Mouse (Mus musculus) hindbrain, embryonic 16.5 days (tissue): ENCODE results near the gene Dcakd. TPM values are rescaled to one million over a fixed set of nuclear protein-coding genes. Genes with fewer than 3 reads are reported as not detected.

Experiments
- ATAC-seq: fragments of 200-750 bp; cut with Nextera tagmentation; 2 replicates; pipeline ENCODE4 v1.8.0; 2017; ENCODE audit warnings: moderate TSS enrichment, moderate library complexity
- H3K27ac ChIP-seq: fragments of 300-500 bp; sonication (generic); 2 replicates; pipeline ENCODE4 v1.5.1; 2014; ENCODE audit warnings: low read depth, mild to moderate bottlenecking, control low read depth, low read length, moderate library complexity
- H3K27me3 ChIP-seq: fragments of 300-500 bp; sonication (generic); replicated peaks from 2 replicates; pipeline ENCODE4 v1.6.1; 2014; ENCODE audit warnings: low read length; ENCODE audit not compliant: control insufficient read depth, insufficient read depth
- H3K36me3 ChIP-seq: fragments of 300-500 bp; sonication (generic); 2 replicates; pipeline ENCODE4 v1.6.1; 2014; ENCODE audit warnings: mild to moderate bottlenecking, low read length, moderate library complexity, mixed read lengths; ENCODE audit not compliant: control insufficient read depth, insufficient read depth
- H3K4me1 ChIP-seq: fragments of 300-500 bp; sonication (generic); 2 replicates; pipeline ENCODE4 v1.6.1; 2014; ENCODE audit warnings: low read depth, low read length; ENCODE audit not compliant: control insufficient read depth, insufficient read depth
- H3K4me2 ChIP-seq: fragments of 300-500 bp; sonication (generic); 2 replicates; pipeline ENCODE4 v1.6.1; 2014; ENCODE audit warnings: mild to moderate bottlenecking, low read length, control low read depth, moderate library complexity
- H3K4me3 ChIP-seq: fragments of 300-500 bp; sonication (generic); 2 replicates; pipeline ENCODE4 v1.5.1; 2014; ENCODE audit warnings: mild to moderate bottlenecking, low read length, control low read depth, moderate library complexity
- H3K9ac ChIP-seq: fragments of 300-500 bp; sonication (generic); 2 replicates; pipeline ENCODE4 v1.6.1; 2014; ENCODE audit warnings: low read depth, mild to moderate bottlenecking, control low read depth, low read length, moderate library complexity
- H3K9me3 ChIP-seq: fragments of 300-500 bp; sonication (generic); 2 replicates; pipeline ENCODE4 v1.6.1; 2014; ENCODE audit warnings: mild to moderate bottlenecking, low read length, moderate library complexity; ENCODE audit not compliant: control insufficient read depth
- whole genome bisulfite sequencing: fragments of 180-500 bp; shearing (Covaris S2); extraction: QIAGEN DNeasy Blood & Tissue Kit; methylation state at CpG from one replicate; pipeline ENCODE4 v1.1.7; 2014; 5-methylcytosine and 5-hydroxymethylcytosine counted together
- polyA plus RNA-seq: library from polyadenylated mRNA; unstranded; fragments of >200 nt; fragmentation: Nextera tagmentation; extraction: Ambion mirVana; gene quantifications from 2 replicates; pipeline ENCODE4 v1.2.1, GENCODE M21; 2015

Gene Dcakd
- polyA plus RNA-seq = 132 and 192 TPM in 2 replicates

DNA sequence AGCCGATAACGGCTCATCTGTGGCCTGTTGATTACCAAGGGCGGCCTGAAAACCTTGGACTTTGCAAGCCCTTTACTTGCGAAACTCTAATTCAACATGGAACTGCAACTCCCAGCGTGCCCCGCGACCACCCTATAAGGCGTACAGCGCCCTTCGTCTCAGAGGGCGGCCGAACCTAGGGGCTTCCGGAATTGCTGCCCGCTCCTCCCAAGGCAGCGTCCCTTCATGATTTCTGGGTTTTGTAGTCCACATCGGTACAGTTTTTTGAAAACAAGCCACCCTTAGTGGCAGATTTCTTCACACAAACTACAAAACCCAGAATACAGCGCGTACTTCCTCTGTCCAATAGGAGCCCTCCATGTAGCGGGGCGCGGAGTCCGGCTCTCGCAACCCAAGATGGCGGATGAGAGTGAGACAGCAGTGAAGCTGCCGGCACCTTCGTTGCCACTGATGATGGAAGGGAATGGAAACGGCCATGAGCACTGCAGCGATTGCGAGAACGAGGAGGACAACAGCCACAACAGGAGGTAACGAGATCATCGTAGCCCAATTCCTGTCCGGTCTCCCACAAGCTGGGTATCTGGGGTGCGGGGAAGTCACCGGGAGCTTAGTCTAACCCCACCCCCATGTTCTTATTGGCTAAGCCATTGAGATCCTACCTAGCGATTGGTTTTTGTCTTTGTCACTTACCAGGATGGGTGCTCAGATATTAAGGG lies at the start of gene Dcakd, which contains the start of gene Nmt1:
Dcakd (minus strand) TSS at position 158 of the 716 bp plus-strand sequence.
Nmt1 (plus strand) TSS at position 15 of the 716 bp plus-strand sequence.
- peak within 1 kb of the TSS; percentile 74 for H3K4me3 ChIP-seq
- H3K9ac ChIP-seq = peak within 1 kb of the TSS; percentile 76
- under 1% methylated on average over 36 of the region's 36 CpGs for WGBS
- H3K36me3 ChIP-seq = no peaks in the 10 kb centered on the region
- ATAC-seq = peak; percentile 99
- peak within 1 kb of the TSS; percentile 82 for H3K4me2 ChIP-seq
- H3K4me1 ChIP-seq = peaks cover 15% of the 10 kb centered on the region
- peak within 1 kb of the TSS; percentile 83 for H3K27ac ChIP-seq
- no peaks in the 10 kb centered on the region for H3K9me3 ChIP-seq
- H3K27me3 ChIP-seq = no peaks in the 10 kb centered on the region

GRCm38 (mm10) chr11:103076581-103076980 lies 48.4 kb upstream of the Dcakd start:
- WGBS = 86% methylated on average over 8 of the region's 8 CpGs
- H3K4me1 ChIP-seq = peaks cover 10% of the 10 kb centered on the region
- H3K9me3 ChIP-seq = no peaks in the 10 kb centered on the region
- no peak for ATAC-seq
- no peak overlapping the region for H3K9ac ChIP-seq
- peaks cover 9% of the 10 kb centered on the region; the same call in 1 of the 2 replicates for H3K27me3 ChIP-seq
- H3K4me3 ChIP-seq = no peak overlapping the region
- H3K27ac ChIP-seq = no peak overlapping the region
- H3K36me3 ChIP-seq = no peaks in the 10 kb centered on the region
- H3K4me2 ChIP-seq = no peak overlapping the region

DNA sequence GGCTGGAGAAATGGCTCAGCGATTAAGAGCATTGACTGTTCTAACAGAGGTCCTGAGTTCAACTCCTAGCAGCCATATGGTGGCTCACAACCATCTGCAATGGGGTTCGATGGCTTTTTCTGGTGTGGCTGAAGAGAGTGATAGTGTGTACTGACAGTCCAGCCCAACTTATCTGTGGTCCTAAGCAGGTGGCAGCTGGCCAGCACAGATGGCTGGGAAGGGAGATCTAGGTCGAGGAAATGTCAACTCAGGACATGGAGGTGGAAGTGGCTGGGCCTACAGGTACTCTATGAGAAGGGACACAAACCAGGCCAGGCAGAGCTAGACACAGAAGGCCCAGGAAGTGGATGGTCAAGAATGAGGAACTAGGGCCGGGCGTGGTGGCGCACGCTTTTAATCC lies 47.9 kb upstream of the Dcakd start:
- no peak overlapping the region for H3K4me3 ChIP-seq
- 90% methylated on average over 7 of the region's 7 CpGs for WGBS
- peaks cover 10% of the 10 kb centered on the region for H3K4me1 ChIP-seq
- H3K4me2 ChIP-seq = no peak overlapping the region
- ATAC-seq = no peak
- no peak overlapping the region for H3K9ac ChIP-seq
- H3K36me3 ChIP-seq = no peaks in the 10 kb centered on the region
- peaks cover 5% of the 10 kb centered on the region; the same call in 1 of the 2 replicates for H3K27me3 ChIP-seq
- H3K9me3 ChIP-seq = no peaks in the 10 kb centered on the region
- H3K27ac ChIP-seq = no peak overlapping the region

DNA sequence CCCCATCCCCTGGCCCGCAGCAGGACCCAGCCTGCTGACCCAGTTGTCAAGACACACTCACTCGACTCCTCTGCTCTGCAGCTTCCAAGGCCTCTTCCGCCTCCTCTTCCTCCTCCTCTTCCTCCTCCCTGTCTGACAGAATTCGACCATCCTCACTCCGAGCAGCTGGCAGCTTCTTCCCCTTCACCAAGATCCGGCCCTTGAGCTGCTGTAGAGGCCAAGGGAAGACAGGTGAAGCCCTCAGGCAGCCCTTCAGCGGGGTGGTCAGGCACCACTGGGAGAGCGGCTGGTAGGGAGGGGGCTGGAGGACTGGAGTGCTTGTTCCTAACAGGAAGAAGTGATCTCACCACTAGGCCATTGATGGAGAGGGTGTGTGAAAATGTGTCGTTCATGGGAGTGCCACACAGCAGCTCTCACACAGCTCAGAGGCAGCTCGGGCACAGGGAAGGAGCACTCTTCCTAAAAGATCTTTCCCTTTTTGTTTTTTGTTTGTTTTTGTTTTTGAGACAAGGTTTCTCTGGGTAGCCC lies 46.7 kb upstream of the Dcakd start:
- peaks cover 1% of the 10 kb centered on the region; the same call in 1 of the 2 replicates for H3K27me3 ChIP-seq
- ATAC-seq = no peak
- H3K9ac ChIP-seq = no peak overlapping the region
- no peak overlapping the region for H3K4me3 ChIP-seq
- 30% methylated on average over 8 of the region's 10 CpGs for WGBS
- no peak overlapping the region for H3K4me2 ChIP-seq
- H3K36me3 ChIP-seq = no peaks in the 10 kb centered on the region
- no peaks in the 10 kb centered on the region for H3K4me1 ChIP-seq
- no peaks in the 10 kb centered on the region for H3K9me3 ChIP-seq
- no peak overlapping the region for H3K27ac ChIP-seq

DNA sequence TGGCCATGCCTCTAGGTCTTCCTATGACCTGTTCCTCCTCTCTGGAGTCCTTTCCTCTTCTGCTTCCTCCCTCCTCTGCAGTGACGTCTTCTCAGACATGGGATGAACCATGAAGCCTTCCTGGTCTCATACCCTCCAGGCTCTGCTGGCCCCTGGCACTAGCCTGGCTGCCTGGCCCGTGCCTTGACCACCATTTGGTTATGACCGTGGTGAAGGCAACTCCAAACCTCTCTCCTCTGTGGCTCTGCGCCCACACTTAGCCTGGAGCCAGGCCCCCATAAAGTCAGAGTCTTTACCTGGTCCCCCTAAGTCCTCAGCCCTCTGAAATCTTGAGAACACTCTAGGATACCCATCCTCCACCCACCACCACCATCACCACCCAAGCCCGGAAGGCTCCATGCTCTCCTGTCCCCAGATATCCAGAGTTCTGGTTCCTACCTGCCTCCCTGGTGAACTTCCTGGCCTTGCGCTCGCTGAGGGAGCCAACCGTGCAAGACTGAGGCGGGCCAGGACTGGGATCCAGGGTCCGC lies 46.1 kb upstream of the Dcakd start:
- no peak for ATAC-seq
- Histone ChIP-seq H3K9ac (no peak overlapping the region), H3K4me2 (no peak overlapping the region), H3K4me3 (no peak overlapping the region), H3K36me3 (no peaks in the 10 kb centered on the region; the same call in 1 of the 2 replicates), H3K27ac (no peak overlapping the region), H3K9me3 (no peaks in the 10 kb centered on the region), H3K27me3 (no peaks in the 10 kb centered on the region), H3K4me1 (no peaks in the 10 kb centered on the region)
- WGBS = 63% methylated on average over 10 of the region's 10 CpGs

DNA sequence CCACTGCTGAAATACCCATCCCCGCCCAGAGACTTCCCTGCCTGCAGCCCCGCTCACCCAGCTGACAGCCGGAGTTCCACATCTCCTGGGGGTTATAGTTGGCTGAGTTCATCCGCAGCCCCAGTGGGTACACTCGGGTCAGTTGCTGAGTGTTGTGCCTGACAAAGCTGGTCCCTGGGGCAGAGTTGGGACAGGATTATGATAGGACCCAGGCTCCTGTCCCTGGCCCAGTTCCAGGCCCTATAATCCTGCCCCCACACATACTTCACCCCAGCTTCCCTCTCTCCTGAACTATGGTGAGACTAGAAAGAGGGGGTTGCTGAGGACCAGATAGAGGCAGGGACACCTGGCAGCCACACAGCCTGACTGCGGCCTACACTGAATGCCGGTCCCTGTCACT lies 45.5 kb upstream of the Dcakd start:
- Histone ChIP-seq H3K36me3 (peaks cover 3% of the 10 kb centered on the region), H3K9ac (no peak overlapping the region), H3K9me3 (no peaks in the 10 kb centered on the region), H3K27me3 (no peaks in the 10 kb centered on the region), H3K4me2 (no peak overlapping the region), H3K4me1 (no peaks in the 10 kb centered on the region), H3K27ac (no peak overlapping the region), H3K4me3 (no peak overlapping the region)
- 81% methylated on average over 7 of the region's 7 CpGs for WGBS
- ATAC-seq = no peak

DNA sequence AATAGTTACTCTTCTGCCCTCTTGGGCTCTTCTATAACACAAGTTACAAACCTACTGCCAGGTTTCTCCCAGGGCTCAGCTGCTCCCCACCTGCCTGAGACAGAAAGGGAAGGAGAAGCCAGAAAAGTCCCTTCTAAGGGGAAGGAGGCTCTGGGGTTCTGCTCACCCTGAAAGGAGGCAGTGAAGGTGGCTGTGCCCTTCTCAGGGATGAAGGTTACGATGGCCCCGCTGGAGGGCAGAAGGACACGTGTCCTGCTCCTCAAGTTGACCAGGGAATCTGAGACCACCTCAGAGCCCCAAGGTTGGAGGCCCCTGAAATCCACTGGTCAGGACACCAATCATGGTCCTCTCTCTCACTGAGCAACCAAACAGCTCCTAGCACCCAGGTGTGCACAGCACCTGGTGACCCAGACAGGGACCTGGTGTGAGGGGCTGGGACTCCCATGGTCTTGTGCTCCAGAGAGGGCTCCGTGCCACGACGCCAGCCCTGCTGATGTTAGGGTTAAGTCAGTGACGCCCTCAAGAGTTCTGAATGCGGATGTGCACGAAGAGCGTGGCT lies 42.3 kb upstream of the Dcakd start:
- Histone ChIP-seq H3K27me3 (no peaks in the 10 kb centered on the region), H3K4me2 (no peak overlapping the region), H3K9ac (no peak overlapping the region), H3K9me3 (no peaks in the 10 kb centered on the region), H3K27ac (no peak overlapping the region), H3K36me3 (peaks cover 19% of the 10 kb centered on the region), H3K4me3 (no peak overlapping the region), H3K4me1 (no peaks in the 10 kb centered on the region)
- no peak for ATAC-seq
- WGBS = 92% methylated on average over 10 of the region's 10 CpGs

DNA sequence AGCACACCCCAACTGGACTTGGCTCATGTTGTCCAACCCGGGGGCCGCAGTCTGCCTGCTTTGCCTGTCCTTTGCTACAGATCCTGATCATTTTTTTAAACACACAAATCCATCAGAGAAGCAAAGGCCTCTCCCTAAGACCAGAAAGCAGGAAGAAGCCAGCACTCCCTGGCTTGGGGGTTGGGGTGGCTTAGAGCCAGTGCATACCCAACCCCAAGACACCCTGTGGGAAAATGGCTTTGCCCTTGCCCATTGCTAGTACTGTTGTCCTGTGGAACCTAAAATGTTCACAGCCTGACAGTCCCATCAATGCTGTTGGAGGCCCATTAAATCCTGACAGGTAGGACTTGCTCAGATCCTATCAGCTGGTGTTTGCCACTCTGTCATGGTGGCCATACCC lies 41.6 kb upstream of the Dcakd start:
- Histone ChIP-seq H3K4me3 (no peak overlapping the region), H3K36me3 (peaks cover 23% of the 10 kb centered on the region), H3K27me3 (no peaks in the 10 kb centered on the region), H3K4me1 (no peaks in the 10 kb centered on the region), H3K4me2 (no peak overlapping the region), H3K27ac (no peak overlapping the region), H3K9ac (no peak overlapping the region), H3K9me3 (no peaks in the 10 kb centered on the region)
- no peak for ATAC-seq
- 97% methylated on average over 2 of the region's 2 CpGs for WGBS

DNA sequence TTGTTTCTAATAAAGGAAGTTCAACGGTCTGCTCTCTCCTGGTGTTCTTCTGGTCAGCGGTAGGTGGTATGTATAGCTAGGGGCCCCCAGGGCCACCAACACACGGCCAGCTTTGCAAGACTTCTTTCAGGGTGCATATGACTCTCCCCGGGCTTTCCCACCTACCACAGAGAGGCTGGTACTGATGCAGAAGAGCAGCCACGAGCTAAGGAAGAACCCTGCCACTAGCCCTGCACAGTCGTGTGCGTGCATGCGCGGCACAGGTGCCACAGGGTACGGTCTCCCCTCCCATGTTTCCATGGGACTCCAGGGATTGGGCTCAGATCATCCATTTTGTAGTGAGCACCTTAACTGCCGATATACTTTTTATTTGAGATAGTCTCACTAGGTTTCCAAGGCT lies 40.8 kb upstream of the Dcakd start:
- 92% methylated on average over 11 of the region's 11 CpGs for WGBS
- no peaks in the 10 kb centered on the region for H3K4me1 ChIP-seq
- no peak overlapping the region for H3K4me3 ChIP-seq
- no peak overlapping the region for H3K9ac ChIP-seq
- no peak overlapping the region for H3K4me2 ChIP-seq
- no peaks in the 10 kb centered on the region for H3K27me3 ChIP-seq
- H3K9me3 ChIP-seq = no peaks in the 10 kb centered on the region
- no peak for ATAC-seq
- H3K36me3 ChIP-seq = peaks cover 32% of the 10 kb centered on the region
- no peak overlapping the region for H3K27ac ChIP-seq
